Mouse (Mus musculus): ENCODE measurements around the gene Cxcr5.

- TF ChIP-seq EP300 (IDR thresholded peaks at IDR 0.05; ENCODE audit: low read depth), result no peak
- no peak for TF ChIP-seq CTCF (IDR thresholded peaks at IDR 0.05; ENCODE audit: low read depth)
Observed at GRCm38 (mm10) chr9:44507345-44507744, 54.3 kb downstream of the Cxcr5 start.

Measured in heart, postnatal 0 days (tissue).